Comparison of ENCODE assay signal across 8 mouse cellular contexts in genomic region chr2:74027404-74028104, GRCm38 (mm10).
DNase-seq lines count a peak whose midpoint lies in the region; ATAC-seq and TF ChIP-seq lines count a peak whose summit lies in the region.

No protein-coding gene starts in this region.

- H3K4me3 ChIP-seq in gastrocnemius, adult 2 months = no peak overlapping the region
- no peak overlapping the region for H3K4me3 ChIP-seq in intestine, postnatal 0 days (ENCODE audit: low read depth, low read length)

- peak; percentile 23 for DNase-seq in gastrocnemius, adult 2 months
- no peak for DNase-seq in gastrocnemius, postnatal 25 days
- peak; percentile 33 for DNase-seq in 416B (ENCODE audit: low read depth)
- DNase-seq in embryo, embryonic 11.5 days (ENCODE audit: low read depth, low spot score) = peak; percentile 20
- peak; percentile 30 for DNase-seq in lung, postnatal 14 days
- peak; percentile 11 to 15 for DNase-seq in right cerebral cortex, postnatal 36 days (ENCODE audit: low spot score in 2 of 2)
- no peak for DNase-seq in Muller cell, postnatal 12 days (ENCODE audit: inconsistent ontology term)

- 66% methylated on average over 11 of the region's 11 CpGs for WGBS in intestine, postnatal 0 days

- no peaks in the 10 kb centered on the region for H3K9me3 ChIP-seq in intestine, postnatal 0 days (ENCODE audit: control insufficient read depth)

- H3K27me3 ChIP-seq in intestine, postnatal 0 days (replicated peaks; ENCODE audit: control insufficient read depth, insufficient read depth, low read length) = no peaks in the 10 kb centered on the region

- no peak overlapping the region for H3K9ac ChIP-seq in intestine, postnatal 0 days (ENCODE audit: low read depth, low read length)

- no peaks in the 10 kb centered on the region for H3K4me1 ChIP-seq in intestine, postnatal 0 days (replicated peaks; ENCODE audit: control insufficient read depth, insufficient read depth, low read length)

- peak overlapping the region; percentile 35; the same call in 1 of the 2 replicates for H3K4me2 ChIP-seq in intestine, postnatal 0 days (replicated peaks; ENCODE audit: low read depth)

- intact Hi-C loops in gastrocnemius, adult 2 months (cut with DNase I) = no loop called here

- no peak for ATAC-seq in intestine, postnatal 0 days

- H3K36me3 ChIP-seq in intestine, postnatal 0 days (ENCODE audit: control insufficient read depth, insufficient read depth) = no peaks in the 10 kb centered on the region

- TF ChIP-seq CTCF in gastrocnemius, adult 2 months (IDR thresholded peaks at IDR 0.05) = peak; percentile 40
- peak; percentile 70 for TF ChIP-seq CTCF in intestine, postnatal 0 days (IDR thresholded peaks at IDR 0.05; ENCODE audit: low read depth)

- H3K27ac ChIP-seq in gastrocnemius, adult 2 months = no peak overlapping the region
- H3K27ac ChIP-seq in intestine, postnatal 0 days (ENCODE audit: low read depth, low read length) = no peak overlapping the region

Comparison
In these comparisons a context has a peak if more than half of its experiments do, and no peak if none do; other contexts are left out.
1. DNase-seq: peak in gastrocnemius, adult 2 months (single experiment), 416B (single experiment), embryo, embryonic 11.5 days (single experiment), lung, postnatal 14 days (single experiment) and right cerebral cortex, postnatal 36 days (2 of 2); none in gastrocnemius, postnatal 25 days (single experiment) and Muller cell, postnatal 12 days (single experiment).